Mouse (Mus musculus): ENCODE data around the gene Armc7.
A peak's percentile ranks its signal among the peaks of the same experiment; 100 is the strongest.
"Not testable (repeated sequence)": the region's sequence is repeated elsewhere in the genome, so short reads cannot be mapped to it uniquely, and the experiment has no call there.

Gene Armc7

DNA sequence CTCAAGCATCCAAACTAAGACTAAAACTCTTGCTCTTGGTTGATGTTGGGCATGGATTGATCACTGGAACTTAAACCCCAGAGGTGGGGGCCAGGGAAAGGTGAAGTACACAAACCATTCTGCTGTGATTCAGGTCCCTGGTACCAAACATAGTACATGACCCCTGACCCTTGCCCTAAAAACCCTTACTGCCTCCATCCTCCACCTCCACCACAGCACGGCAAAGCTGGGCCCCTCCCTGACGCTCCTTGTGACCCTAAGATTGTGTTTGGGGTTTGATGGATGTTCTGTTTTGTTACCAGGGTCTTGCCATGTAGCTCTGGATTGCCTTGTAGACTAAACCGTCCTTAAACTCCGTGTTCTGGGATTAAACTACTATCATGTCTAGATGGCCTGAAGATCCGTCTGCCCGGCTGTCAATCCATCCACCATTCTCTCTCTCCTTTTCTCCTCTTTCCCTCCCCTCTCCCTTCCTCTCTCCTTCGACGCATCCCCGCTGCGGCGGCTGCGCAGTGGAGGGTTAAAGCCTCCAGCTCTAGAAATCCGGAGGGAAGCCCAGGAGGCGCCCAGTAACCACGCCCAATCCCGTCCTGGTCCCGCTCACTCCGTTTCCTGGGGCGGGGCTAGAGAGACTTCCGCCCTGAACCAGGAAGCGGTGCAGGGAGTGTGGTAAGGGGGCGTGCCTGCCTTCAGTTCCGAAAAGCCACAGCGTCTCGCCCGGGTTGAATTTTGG, at the start of gene Armc7:
TSS of gene Armc7 (plus strand) at position 643 of the 733 bp plus-strand sequence.
- DNase-seq (ENCODE audit: low read depth, low spot score), result peak; percentile 90

DNA sequence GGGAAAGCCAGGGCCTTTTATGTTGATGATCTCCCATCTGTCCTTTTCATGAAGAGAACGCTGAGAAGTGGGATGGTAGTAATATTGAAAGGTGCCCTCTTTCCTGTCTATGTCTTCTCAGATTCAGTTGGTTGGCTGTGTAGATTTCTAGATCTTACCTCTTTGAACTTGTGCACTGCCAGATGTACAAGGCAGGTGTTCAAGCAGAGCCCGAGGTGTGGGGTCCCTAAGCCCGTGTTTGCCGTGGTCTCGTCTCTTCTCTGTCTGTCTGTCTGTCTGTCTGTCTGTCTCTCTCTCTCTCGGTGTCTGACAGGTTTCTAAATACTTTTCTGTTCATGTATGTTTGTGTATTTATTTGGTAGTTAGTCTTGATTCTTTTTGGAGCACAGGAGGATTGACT, 49.8 kb upstream of the Armc7 start:
- DNase-seq (ENCODE audit: low read depth, low spot score), result no peak

DNA sequence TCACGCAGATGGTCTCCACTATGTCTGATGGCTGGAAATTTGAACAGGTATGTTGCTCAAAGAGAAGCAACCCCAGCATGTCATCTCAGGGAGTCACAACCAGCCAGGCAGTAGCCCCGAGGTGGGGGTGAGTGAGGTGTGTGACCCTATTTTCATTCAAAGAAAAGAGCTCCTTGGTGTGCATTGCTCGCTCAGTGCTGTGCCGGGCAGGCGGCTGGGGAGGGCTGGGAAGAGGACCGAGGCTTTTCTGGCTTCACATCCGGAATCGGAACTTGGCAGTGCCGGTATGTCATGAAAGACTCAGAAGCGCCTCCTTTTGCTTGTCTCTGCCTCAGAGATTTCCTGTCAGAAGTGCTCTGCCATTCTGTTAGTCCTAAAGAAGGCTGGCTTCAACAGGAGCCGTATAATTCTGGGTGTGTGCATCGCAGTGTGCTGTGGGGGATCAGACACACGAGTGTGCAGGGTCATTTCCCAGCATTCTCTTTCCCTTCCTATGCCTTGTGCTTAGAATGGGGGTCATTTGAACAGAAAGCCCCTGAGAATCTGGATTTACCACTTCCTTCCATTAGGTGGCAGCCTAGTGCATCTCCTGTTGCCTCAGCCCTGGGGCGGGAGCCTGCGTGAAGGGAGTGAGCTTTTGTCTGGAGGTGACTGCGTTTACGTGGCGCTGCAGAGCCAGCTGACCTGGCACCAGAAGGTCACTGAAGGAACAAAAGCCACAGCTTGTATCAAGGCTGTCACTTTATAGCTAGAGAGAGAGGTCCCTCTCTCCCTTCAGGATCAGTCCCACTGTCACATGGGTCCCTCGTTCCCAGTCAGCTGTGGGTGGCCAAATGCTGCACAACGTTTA, 47.8 kb upstream of the Armc7 start:
- DNase-seq (ENCODE audit: low read depth, low spot score), result peak; percentile 79

DNA sequence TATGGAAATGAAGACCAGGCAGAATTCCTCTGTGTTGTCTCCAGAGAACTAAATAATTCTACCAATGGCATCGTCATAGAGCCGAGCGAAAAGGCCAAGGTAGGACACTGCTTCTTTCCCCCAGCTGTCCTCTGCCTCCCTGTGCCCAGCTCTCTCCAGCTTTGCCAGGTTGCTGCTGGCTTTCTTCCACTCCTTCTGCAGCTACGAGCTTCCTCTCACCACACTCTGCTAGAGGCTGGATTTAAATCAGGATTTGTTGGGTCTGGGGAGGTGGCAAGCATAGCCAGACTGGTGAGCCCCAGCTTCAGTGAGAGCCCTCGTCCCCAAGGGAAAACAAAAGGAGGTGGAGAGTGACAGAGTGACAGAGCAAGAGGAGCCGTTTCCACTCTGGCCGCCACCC, 46.2 kb upstream of the Armc7 start:
- no peak for DNase-seq (ENCODE audit: low read depth, low spot score)

DNA sequence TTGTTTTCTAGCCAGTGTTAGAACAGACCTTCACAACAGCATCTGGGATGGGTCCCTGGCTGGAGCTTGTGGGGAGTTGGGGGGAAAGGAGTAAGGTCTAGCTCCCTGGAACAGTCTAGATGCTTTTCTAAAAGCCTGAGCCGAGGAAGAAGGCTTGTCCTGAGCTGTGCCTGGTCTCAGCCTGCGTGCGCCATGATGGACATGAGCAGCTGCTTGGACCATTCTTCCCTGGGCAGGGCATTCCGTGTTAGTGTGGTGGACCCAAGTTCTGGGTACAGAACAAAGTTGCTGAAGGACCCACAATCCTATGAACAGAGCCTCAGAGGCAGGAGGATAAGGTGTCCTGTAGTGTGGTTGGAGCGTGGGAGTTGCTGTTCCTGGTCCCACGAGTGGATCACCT, 44.9 kb upstream of the Armc7 start:
- no peak for DNase-seq (ENCODE audit: low read depth, low spot score)

DNA sequence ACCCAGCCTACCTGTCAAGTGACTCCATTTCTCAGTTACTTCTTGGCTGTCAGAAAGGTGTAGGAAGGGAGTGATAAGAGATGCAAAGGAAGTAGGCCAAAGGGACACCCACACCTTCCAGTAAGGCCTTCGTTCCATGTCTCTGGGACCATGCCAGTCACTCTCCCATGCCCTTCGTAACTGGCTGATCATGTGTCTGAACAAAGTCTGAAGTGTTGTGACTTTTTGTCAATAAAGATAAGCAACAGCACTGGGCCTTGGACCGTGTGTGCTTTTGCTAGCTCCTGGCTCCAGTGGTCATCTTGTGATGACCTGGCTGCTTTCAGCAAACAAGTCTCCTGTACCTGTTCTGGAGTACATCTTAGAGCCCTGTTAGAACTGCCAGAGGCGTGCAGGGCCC, 42.7 kb upstream of the Armc7 start:
- DNase-seq (ENCODE audit: low read depth, low spot score), result no peak

DNA sequence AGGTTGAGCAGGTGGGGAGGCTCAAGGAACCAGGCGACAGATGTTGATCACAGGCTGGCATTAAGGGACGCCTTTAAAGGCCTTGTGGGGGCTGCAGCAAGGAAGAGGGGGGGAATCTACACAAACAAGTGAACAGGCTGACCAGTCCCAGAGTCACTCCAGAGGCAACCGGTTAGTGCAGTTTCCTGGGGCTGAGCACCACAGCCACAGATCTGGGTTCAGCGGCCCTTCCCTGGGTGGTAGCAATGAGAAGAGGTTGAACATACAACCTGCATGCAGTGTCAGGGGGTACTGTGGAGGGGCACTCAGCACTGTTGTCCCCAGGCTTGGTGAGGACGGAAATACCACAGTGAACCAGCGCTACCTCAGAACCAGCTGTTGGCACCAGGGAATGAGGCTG, 42.1 kb upstream of the Armc7 start:
- no peak for DNase-seq (ENCODE audit: low read depth, low spot score)

DNA sequence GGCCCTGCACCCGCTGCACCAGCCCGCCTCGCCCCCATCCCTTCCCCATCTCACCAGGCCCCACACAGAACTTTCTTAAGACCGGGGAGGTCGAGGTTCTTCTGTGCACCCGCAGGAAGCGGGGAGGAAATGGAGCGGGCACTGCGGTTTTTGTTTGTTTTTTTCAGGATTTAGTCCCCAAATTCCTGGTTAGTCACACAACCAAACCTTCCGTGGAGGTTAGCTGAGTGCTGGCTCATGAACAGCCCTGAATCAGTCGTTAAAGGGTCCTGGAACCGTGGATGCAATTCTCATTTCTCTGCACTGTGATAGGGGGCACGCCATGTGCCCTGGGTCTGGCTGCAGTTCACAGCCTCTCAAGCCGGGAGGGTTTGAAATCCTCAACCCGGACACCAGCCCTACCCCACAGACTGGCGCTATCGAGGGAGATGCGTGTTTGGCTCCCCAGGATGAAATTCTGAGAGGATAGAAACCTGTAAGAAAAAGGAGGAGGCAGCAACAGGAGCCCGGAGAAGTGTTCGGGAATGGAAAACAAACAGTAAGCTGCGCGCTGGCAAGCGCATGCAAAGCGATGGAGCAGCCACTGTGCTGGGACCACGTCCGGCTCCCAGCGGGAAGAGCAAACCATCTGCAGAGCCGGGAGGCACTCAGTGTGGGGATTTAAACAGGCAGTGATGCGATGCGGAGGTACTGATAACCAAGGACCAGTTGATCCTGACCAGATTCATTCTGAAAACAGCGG, 39.7 kb upstream of the Armc7 start:
- DNase-seq (ENCODE audit: low read depth, low spot score), result no peak

DNA sequence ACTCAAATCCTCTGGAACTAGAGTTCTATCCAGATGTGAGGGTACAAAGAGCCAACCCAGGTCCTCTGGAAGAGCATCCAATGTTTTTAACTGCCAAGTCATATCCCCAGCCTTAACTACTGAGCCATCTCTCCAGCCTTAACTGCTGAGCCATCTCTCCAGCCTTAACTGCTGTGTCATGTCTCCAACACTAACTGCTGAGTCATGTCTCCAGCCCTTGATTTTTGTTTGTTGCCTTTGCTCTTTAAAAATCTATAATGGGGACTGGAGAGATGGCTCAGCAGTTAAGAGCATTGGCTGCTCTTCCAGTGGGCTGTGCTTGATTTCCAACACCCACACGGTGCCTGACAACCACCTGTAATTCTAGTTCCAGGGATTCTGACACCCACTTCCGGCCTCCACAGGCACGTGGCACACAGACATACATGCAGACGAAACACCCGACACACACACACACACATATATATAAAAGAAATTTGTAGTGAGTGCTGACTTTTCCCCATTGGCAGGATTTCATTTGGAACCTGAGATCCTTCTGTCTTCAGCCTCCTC, 37.8 kb upstream of the Armc7 start:
- no peak for DNase-seq (ENCODE audit: low read depth, low spot score)

DNA sequence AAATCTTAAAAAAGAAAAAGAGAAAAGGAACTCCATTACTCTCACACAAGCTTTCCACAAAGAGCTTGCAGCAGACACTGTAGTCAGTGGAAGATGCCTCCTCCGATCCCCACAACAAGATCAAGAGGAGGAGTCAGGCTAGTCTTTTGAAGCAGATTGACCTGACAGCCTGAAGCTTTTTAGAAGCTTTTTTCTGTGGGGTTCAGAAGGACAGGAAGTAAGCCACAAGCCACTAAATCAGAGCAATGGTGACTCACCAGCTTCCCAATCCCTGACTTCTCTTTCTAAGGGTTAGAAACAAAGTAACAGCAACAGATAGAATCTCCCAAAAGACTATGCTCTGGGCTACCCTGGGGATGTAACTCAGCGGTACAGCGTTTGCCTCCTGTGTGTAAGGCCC, 36.1 kb upstream of the Armc7 start:
- no peak for DNase-seq (ENCODE audit: low read depth, low spot score)

DNA sequence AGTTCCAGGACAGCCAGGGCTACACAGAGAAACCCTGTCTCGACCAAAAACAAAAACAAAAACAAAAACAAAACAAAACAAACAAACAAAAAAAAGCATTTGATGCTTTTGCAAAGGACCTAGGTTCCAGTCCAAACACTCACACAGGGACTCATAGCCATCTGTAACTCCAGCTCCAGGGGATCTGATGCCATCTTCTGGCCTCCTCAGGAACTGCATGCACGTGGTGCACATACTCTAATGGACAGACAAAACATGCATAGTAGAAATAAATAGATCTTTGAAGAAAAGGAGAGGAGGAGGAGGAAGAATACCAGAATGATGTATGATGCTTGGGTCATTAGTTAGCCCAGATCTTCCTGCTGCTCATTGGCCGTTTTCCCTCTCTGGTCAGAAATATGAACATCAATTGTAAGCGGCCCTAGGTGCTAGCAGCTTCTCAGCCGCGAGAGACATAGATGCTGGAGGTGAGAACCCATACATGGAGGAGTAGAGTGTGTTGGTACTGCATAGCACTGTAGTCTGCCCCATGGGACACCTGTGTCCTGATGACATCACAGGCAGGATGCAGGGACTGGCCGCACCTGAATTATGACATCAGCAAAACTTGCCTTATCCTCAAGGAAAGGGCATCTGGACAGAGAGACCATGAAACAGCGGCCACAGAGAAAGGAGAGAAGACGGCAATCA, 35.4 kb upstream of the Armc7 start, which contains the start of gene Trim80:
TSS of gene Trim80 (plus strand) at position 640 of the 690 bp plus-strand sequence.
- DNase-seq (ENCODE audit: low read depth, low spot score), result no peak

DNA sequence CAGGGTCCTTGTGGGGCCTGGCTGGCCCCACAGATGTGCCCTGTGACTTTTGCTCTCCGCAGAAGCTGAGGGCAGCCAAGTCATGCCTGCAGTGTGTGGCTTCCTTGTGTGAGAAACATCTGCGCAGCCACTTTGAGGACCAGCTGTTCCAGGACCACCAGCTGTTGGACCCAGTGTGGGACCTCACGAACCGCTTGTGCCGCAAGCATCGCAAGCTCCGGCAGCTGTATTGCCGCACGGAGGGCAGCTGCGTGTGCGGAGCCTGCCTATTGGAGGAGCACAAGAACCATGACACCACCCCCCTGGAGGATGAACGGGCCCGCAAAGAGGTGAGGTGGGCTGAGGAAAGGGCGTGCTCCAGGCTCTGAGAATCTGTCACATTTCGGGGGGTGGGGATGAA, 34.0 kb upstream of the Armc7 start:
- no peak for DNase-seq (ENCODE audit: low read depth, low spot score)

DNA sequence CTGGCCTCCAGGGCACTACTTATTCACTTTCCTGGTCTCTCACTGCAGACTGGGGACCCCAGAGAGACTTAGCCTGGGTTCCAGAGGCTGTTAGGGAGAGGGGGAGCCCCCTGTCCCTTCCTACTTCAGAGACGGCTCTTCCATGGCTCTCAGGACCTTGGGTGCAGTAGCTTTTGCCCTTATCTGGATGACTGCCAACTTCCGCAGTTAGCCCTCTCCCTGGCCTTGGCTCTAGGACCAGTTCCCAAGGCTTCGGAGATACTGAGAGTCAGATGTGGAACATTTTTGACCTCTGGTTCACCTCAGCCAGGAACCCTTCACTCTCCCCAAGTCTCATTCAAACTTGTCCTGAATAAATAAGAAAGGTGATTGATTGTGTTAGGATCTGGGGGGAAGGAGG, 28.6 kb upstream of the Armc7 start:
- no peak for DNase-seq (ENCODE audit: low read depth, low spot score)

DNA sequence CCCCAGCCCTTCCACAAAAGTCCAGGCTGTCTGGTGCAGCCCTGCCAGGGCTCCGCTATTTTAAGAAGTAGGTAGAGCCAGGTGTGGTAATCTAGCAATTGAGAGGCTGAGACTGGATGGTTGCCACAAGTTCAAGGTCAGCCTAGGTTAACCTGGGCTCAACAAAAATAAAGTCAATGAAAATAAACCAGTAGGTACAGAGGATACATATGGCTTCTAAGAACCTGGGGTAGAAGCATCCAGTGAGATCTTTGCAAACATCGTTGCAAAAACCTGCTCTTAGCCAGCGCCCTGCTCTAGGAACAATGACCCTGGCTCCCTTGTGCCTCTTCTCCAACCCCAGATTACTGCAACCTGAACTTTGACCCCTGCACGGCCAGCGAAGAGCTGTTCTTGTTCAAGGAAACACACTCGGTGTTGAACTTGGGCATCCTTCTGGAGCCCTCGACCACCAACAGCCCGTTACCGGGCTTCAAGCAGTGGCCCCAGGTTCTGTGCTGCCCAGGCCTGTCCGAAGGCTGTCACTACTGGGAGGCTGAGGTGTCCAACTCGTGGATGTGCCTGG, 28.1 kb upstream of the Armc7 start:
- no peak for DNase-seq (ENCODE audit: low read depth, low spot score)

DNA sequence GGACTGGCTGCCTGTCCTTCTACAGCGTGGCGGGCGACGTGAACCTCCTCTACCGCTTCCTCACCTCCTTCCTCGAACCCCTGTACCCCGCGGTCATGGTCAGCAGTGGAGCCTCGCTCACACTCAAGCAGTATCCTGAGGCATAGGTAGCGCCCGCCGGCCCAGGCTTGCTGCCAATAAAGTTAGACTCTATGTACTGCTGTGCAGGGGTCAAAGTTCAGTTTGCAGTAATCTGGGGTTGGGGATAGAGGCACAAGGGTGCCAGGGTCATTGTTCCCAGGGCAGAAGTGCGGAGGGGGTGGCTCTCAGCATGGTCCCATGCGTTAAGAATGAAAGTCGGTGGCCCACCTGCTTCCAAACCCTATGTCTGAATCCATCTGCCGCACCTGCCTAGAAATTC, 27.4 kb upstream of the Armc7 start:
- no peak for DNase-seq (ENCODE audit: low read depth, low spot score)

DNA sequence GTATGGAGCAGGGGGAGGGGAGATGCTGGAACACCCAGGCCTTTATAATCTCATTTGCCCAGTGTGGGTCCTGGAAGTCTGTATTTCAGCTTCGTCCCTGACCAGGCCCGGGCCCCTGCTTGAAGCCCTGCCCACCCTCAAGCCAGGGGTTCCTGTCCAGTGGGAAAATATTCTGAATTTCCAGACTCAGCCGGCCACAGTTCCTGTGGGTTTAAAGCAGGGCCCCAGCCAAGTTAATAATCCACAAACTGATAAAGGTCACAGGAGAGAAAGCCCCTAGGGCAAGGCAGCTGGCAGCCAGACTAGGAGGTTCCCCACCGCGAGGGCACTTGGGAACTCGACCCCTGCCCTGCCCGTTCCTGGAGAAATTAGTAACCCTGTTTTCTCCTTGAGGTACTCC, 26.5 kb upstream of the Armc7 start:
- DNase-seq (ENCODE audit: low read depth, low spot score), result no peak

DNA sequence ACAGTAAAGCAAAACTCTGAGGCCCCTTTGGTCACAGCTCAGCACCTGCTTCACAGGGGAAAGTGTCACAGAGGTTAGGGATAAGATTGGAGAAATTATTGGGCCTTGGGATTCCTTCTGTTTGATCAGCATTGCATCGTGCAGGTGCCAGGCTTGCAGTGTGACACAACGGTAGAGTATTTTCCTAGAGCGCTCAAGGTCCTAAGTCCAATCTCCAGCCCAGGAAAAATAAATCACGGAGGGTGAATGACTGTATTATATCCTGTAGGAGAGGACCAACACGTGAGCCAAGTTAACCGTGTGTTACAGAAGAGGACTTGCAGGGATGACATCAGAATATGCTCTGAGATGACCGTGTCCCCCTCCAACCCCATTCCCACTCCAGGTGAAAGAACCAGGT, 25.3 kb upstream of the Armc7 start:
- no peak for DNase-seq (ENCODE audit: low read depth, low spot score)

DNA sequence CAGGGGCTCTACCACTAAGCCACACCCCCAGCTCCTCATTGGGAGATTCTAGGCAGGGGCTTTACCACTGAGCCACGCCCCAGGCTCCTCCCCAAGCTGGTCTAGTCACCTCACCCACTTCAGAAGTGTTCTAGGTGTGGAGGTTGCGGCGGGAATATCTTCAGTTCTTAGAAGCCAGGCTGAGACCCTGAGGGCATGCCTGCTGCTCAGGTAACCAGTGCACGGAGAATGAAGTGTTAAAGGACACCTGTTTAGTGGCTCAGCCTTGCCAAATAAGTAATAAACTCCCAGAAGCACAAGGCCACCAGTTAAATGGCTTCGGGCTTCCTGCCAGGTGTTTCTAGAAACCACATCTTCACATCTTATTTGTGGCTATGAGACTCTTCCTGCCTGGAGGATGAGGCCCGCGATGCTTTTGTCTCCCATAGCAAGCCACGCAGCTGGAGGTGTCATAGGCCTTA, 23.7 kb upstream of the Armc7 start:
- no peak for DNase-seq (ENCODE audit: low read depth, low spot score)

DNA sequence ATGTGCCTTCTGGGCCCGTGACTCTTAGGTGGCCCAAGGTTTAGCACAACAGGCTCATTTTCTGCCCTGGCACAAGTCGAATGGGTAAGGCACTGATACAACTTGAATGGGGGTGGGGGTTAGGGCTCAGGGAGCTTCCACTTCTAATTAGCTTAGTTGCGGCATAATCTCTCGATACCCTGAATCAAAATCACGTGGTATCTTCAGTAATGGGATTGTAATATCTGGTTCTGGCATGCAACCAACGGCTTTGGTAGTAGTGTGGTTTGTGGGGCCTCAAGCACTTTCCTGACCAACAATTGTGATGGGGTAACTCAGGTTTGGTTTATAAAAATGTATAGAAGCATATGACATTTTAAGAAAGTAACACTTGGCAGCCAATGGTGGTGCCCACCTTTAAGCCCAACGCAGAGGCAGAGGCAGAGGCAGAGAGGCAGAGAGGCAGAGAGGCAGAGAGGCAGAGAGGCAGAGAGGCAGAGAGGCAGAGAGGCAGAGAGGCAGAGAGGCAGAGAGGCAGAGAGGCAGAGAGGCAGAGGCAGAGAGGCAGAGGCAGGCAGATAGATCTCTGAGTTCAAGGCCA, 23.1 kb upstream of the Armc7 start:
- DNase-seq (ENCODE audit: low read depth, low spot score), result peak; percentile 79

DNA sequence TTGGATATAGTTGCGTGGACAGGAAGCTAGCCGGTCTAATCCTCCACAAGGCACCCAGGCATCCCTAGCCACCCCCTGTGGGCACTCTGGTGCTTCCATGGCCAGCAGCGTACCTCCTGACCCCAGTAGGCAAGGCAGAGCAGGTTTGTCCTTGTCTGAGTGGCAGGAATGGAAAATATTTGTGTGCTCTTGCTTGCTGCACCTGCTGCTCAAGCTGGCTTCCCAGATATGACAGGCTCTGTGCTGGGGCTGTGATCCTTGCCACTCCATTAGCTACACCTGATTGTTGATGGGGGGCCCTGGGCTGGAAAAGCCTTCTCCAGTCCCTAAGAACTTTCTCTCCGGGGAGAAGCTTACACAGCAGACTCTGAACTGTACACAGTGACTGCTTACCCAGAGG, 22.2 kb upstream of the Armc7 start:
- no peak for DNase-seq (ENCODE audit: low read depth, low spot score)

DNA sequence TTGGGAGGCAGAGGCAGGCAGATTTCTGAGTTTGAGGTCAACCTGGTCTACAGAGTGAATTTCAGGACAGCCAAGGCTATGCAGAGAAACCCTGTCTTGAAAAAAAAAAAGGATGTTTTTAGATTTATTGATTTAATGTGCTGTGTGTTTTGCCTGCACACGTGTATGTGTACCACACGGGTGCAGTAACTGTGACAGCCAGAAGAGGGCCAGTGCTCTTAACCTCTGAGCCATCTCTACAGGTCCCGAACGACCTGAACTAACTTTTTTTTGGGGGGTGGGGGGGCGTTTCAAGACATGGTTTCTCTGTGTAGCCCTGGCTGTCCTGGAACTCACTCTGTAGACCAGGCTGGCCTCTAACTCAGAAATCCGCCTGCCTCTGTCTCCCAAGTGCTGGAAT, 20.6 kb upstream of the Armc7 start:
- not testable (repeated sequence) for DNase-seq (ENCODE audit: low read depth, low spot score)

Measured in retina, postnatal 7 days (tissue).